Mouse (Mus musculus) neural tube, embryonic 12.5 days (tissue): ENCODE measurements at regions not wholly inside any gene's neighbourhood (a gene's known extent, or its start where the extent isn't known, plus 50 kb on each side); places are given as distances from the start of the nearest gene placed in this dataset.

Experiments
- ATAC-seq: fragments of 200-750 bp; cut with Nextera tagmentation; 2 replicates; pipeline ENCODE4 v1.8.0; 2017; ENCODE audit warnings: low read depth, mild to moderate bottlenecking, moderate TSS enrichment, moderate library complexity; ENCODE audit not compliant: low FRiP score
- H3K27ac ChIP-seq: fragments of 300-500 bp; sonication (generic); 2 replicates; pipeline ENCODE4 v1.5.1; 2016
- H3K27me3 ChIP-seq: fragments of 300-500 bp; sonication (generic); replicated peaks from 2 replicates; pipeline ENCODE4 v1.6.1; 2016; ENCODE audit warnings: mild to moderate bottlenecking
- H3K36me3 ChIP-seq: fragments of 300-500 bp; sonication (generic); 2 replicates; pipeline ENCODE4 v1.6.1; 2016; ENCODE audit warnings: mild to moderate bottlenecking
- H3K4me1 ChIP-seq: fragments of 300-500 bp; sonication (generic); 2 replicates; pipeline ENCODE4 v1.6.1; 2016
- H3K4me2 ChIP-seq: fragments of 300-500 bp; sonication (generic); replicated peaks from 2 replicates; pipeline ENCODE4 v1.6.1; 2016; ENCODE audit warnings: mild to moderate bottlenecking
- H3K4me3 ChIP-seq: fragments of 300-500 bp; sonication (generic); 2 replicates; pipeline ENCODE4 v1.5.1; 2016
- H3K9ac ChIP-seq: fragments of 300-500 bp; sonication (generic); 2 replicates; pipeline ENCODE4 v1.6.1; 2016; ENCODE audit warnings: mild to moderate bottlenecking
- H3K9me3 ChIP-seq: fragments of 300-500 bp; sonication (generic); 2 replicates; pipeline ENCODE4 v1.6.1; 2016; ENCODE audit warnings: mild to moderate bottlenecking
- WGBS: fragments of 180-500 bp; shearing (Covaris S2); methylation state at CpG from one replicate; pipeline ENCODE4 v1.1.7; 2016; 5-methylcytosine and 5-hydroxymethylcytosine counted together

DNA sequence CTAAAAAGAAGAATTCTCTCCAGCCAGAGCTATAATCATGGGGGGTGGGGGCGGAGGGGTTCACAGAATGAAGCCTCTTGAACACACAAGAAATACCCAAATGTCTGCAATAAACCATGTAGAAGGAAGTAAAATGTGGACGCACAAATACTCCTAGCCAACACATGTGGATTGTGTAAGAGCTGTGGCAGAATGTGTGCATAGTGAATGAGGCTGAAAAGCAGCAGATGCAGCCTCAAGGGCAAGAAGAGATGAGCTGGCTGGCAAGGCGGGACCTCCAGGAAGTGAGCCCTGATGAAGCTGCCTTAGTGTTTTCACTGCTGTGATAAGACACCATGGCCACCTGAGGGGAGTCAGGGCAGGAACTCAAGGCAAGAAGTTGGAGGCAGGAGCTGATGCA, 53.3 kb upstream of the Arhgap28 start:
- no peak overlapping the region for H3K27ac ChIP-seq
- no peaks in the 10 kb centered on the region for H3K36me3 ChIP-seq
- H3K27me3 ChIP-seq = no peaks in the 10 kb centered on the region
- 0 out of 2 replicates have a peak, but pooled peaks cover 3% of the 10 kb centered on the region for H3K9me3 ChIP-seq
- H3K4me3 ChIP-seq = no peak overlapping the region
- no peak for ATAC-seq
- no peaks in the 10 kb centered on the region for H3K4me1 ChIP-seq
- WGBS = 96% methylated on average over 3 of the region's 3 CpGs
- H3K9ac ChIP-seq = no peak overlapping the region
- no peak overlapping the region for H3K4me2 ChIP-seq

DNA sequence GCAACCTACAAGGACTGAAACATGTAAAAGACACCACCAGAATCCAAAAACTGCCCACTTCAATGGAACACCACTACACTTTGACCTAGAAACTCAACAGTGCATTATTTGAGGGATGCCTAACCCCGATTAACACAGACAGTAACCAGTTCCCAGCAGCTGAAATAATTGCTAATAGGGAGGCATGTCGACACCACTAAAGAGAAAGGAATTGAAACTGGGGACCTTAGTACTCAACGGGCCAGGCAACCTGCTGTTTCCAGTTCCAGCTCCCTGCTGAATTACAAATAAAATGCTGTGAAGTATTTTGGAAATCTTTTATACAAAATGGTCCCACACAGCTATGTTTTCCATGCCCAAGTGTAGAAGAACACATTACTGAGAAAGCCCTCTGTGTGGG, 56.5 kb upstream of the Arhgap28 start:
- ATAC-seq = no peak
- Histone ChIP-seq H3K4me3 (no peak overlapping the region), H3K4me1 (no peaks in the 10 kb centered on the region), H3K9me3 (0 out of 2 replicates have a peak, but pooled peaks cover 3% of the 10 kb centered on the region), H3K27me3 (no peaks in the 10 kb centered on the region), H3K27ac (no peak overlapping the region), H3K9ac (no peak overlapping the region), H3K4me2 (no peak overlapping the region), H3K36me3 (no peaks in the 10 kb centered on the region)
- 77% methylated on average over 3 of the region's 3 CpGs for WGBS

DNA sequence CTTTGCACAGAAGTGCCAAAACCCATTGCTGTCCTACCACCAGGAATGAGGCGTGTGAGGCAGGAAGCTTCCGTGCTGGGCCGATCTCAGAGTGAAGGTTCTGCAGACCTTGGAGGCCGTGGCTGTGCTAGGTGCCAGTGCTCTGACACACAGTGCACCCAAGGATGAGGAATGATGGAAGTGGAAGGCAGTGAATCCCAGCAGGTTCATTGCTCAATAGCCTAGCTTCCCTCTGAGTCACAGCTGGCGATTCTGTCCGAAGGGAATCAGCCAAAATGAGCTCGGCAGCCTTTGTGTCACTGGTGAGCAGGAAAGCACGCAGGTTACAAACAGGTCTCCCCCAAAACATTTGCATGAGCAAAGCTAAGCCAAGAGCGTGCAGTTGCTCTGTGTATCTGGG, 61.8 kb upstream of the Arhgap28 start:
- Histone ChIP-seq H3K27me3 (no peaks in the 10 kb centered on the region), H3K4me1 (no peaks in the 10 kb centered on the region), H3K4me2 (no peak overlapping the region), H3K9me3 (no peaks in the 10 kb centered on the region), H3K36me3 (no peaks in the 10 kb centered on the region), H3K27ac (no peak overlapping the region), H3K4me3 (no peak overlapping the region), H3K9ac (no peak overlapping the region)
- ATAC-seq = no peak
- WGBS = 84% methylated on average over 9 of the region's 9 CpGs

DNA sequence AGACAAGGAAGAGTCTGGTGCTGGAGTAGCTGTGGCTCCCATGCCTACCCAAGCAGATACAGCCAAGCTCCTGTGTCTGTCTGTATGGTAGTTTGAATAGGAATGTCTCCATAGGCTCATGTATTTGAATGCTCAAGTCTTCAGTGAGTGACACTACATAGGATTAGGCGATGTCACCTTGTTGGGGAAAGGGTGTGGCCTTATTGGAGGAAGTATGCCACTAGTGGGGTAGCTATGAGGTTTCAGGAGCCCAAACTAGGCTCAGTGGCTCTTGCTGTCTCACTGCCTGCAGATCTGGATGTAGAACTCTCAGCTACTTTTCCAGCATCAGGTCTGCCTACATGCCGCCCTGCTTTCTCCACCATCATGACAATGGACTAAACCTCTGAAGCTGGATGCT, 62.3 kb upstream of the Arhgap28 start:
- Histone ChIP-seq H3K4me1 (no peaks in the 10 kb centered on the region), H3K27me3 (no peaks in the 10 kb centered on the region), H3K4me2 (no peak overlapping the region), H3K27ac (no peak overlapping the region), H3K9ac (no peak overlapping the region), H3K4me3 (no peak overlapping the region), H3K36me3 (no peaks in the 10 kb centered on the region), H3K9me3 (no peaks in the 10 kb centered on the region)
- ATAC-seq = no peak
- 91% methylated on average over 2 of the region's 2 CpGs for WGBS

DNA sequence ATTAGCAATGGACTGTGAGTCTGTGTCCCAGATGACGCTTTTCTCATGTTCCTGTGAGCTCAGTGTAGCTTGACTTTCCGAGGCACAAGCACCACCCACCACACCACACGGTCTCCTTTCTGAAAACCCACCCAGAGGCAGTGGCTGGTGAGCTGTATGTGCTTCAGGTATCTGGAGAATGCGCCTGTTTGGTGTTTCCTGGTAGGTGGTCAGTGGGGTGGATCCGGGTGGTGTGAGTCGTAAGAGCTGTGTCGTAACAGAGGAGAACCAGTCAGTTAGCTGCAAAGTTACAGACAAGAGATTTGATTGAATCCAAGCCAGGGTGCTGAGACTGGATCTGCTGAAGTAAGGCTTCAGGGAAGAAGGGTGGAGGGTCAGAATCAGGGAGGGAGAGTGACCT, 65.1 kb upstream of the Arhgap28 start:
- Histone ChIP-seq H3K9ac (no peak overlapping the region), H3K27me3 (no peaks in the 10 kb centered on the region), H3K4me1 (no peaks in the 10 kb centered on the region), H3K4me3 (no peak overlapping the region), H3K27ac (no peak overlapping the region), H3K9me3 (no peaks in the 10 kb centered on the region), H3K36me3 (no peaks in the 10 kb centered on the region), H3K4me2 (no peak overlapping the region)
- ATAC-seq = no peak
- 82% methylated on average over 7 of the region's 7 CpGs for WGBS

DNA sequence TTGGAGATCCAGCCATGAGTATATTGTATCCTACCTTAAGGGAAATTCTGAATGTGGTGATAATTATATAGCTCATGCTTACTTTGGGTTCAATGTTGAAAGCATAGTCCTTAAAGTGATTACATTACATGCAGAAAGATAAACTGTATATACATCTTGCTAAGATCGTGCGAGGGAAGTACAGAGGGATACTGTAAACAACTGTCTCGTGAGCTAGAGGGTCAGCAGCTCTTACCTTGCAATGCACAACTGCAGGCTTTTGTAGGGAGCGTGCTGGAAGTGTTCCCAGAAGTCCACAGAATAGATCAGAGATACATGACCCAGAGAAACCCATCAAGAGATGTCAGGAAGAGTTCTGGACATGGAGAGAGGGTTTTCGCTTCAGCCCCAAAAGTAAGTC, 65.6 kb upstream of the Arhgap28 start:
- no peak overlapping the region for H3K4me2 ChIP-seq
- H3K4me3 ChIP-seq = no peak overlapping the region
- WGBS = 85% methylated on average over 5 of the region's 5 CpGs
- H3K9ac ChIP-seq = no peak overlapping the region
- H3K4me1 ChIP-seq = no peaks in the 10 kb centered on the region
- H3K36me3 ChIP-seq = no peaks in the 10 kb centered on the region
- H3K9me3 ChIP-seq = no peaks in the 10 kb centered on the region
- no peak overlapping the region for H3K27ac ChIP-seq
- no peak for ATAC-seq
- H3K27me3 ChIP-seq = no peaks in the 10 kb centered on the region

DNA sequence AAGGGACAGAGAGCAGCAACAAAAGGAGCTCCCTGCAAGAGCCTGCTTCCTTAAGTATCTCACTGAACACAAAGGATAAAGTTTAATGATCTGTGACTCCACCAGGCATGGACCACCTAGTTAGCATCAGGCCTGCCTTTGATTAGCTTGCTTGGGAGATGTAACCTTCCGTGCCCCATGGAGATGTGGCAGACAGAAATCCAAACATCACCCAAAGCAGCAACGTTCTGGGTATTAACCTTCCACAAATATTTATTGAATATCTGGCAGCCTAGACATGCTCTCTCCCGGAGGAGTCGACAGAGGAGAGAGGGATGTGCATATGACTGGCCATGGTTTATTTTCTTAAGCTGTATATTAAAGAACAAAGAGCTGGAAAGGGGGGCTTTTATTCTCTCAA, 67.6 kb upstream of the Arhgap28 start:
- 17% methylated on average over 4 of the region's 4 CpGs for WGBS
- no peak overlapping the region for H3K9ac ChIP-seq
- H3K4me3 ChIP-seq = no peak overlapping the region
- no peaks in the 10 kb centered on the region for H3K9me3 ChIP-seq
- H3K27ac ChIP-seq = no peak overlapping the region
- no peaks in the 10 kb centered on the region for H3K36me3 ChIP-seq
- ATAC-seq = no peak
- no peaks in the 10 kb centered on the region for H3K4me1 ChIP-seq
- no peak overlapping the region for H3K4me2 ChIP-seq
- no peaks in the 10 kb centered on the region for H3K27me3 ChIP-seq

DNA sequence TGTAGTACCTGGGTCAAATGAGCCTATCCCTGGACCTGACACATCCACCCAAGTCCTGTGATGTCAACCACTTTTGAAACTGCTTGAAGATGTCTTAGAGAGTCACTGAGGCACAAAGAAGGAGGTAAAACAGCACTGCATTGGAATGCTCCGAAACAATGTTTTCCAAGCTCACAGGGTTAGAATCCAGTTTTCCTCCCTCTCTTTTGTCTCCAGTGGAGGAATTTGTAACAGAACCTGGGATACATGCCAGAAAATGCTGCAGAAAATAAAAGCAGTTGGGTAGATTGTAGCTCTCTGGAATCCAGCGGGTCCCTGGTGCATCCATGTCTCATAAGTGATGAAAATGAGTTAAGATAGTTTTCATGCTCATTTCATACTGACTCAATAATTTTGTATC, 71.8 kb upstream of the Arhgap28 start:
- no peak overlapping the region for H3K4me3 ChIP-seq
- WGBS = 91% methylated on average over 2 of the region's 2 CpGs
- H3K9ac ChIP-seq = no peak overlapping the region
- H3K4me1 ChIP-seq = no peaks in the 10 kb centered on the region
- ATAC-seq = no peak
- H3K27me3 ChIP-seq = no peaks in the 10 kb centered on the region
- no peaks in the 10 kb centered on the region for H3K36me3 ChIP-seq
- H3K4me2 ChIP-seq = no peak overlapping the region
- no peaks in the 10 kb centered on the region for H3K9me3 ChIP-seq
- H3K27ac ChIP-seq = no peak overlapping the region

DNA sequence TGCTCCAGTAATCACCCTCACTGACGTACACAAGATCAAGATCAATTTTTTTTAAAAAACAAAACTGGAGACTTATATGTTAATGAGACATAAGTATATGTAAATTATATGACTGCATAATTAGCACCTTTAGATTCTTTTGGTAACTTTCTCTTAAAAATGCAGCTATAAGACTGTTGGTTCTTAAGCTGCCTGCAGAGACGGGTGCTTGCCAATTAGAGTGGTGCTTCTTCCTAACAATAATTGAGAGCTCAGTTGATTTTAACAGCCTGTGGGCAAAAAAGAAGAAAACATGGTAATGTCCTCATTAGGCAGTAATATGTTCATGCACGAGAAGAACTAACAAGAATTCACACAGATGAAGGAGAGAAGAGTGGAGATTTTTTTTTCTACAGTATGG, 74.8 kb upstream of the Arhgap28 start:
- no peaks in the 10 kb centered on the region for H3K36me3 ChIP-seq
- H3K9me3 ChIP-seq = no peaks in the 10 kb centered on the region
- no peak overlapping the region for H3K27ac ChIP-seq
- H3K4me3 ChIP-seq = no peak overlapping the region
- WGBS = 74% methylated on average over 3 of the region's 3 CpGs
- H3K27me3 ChIP-seq = no peaks in the 10 kb centered on the region
- no peaks in the 10 kb centered on the region for H3K4me1 ChIP-seq
- H3K4me2 ChIP-seq = no peak overlapping the region
- ATAC-seq = no peak
- no peak overlapping the region for H3K9ac ChIP-seq

DNA sequence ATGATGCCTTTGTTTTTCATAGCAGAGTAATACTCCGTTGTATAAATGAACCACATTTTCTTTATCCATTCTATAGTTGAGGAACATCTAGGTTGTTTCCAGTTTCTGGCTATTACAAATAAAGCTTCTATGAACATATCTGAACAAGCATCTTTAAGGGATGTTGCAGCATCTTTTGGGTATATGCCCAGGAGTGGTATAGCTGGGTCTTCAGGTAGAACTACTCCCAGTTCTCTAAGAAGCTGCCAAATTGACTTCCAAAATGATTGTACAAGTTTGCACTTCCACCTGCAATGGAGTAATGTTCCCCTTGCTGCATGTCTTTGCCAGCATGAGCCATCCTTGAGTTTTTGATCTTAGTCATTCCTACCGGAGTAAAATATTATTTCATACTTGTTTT, 80.5 kb upstream of the Arhgap28 start:
- no peak overlapping the region for H3K4me3 ChIP-seq
- H3K4me1 ChIP-seq = no peaks in the 10 kb centered on the region
- H3K9ac ChIP-seq = no peak overlapping the region
- no peak for ATAC-seq
- H3K4me2 ChIP-seq = no peak overlapping the region
- no peaks in the 10 kb centered on the region for H3K9me3 ChIP-seq
- H3K27me3 ChIP-seq = no peaks in the 10 kb centered on the region
- no peaks in the 10 kb centered on the region for H3K36me3 ChIP-seq
- 95% methylated on average over 2 of the region's 2 CpGs for WGBS
- no peak overlapping the region for H3K27ac ChIP-seq

DNA sequence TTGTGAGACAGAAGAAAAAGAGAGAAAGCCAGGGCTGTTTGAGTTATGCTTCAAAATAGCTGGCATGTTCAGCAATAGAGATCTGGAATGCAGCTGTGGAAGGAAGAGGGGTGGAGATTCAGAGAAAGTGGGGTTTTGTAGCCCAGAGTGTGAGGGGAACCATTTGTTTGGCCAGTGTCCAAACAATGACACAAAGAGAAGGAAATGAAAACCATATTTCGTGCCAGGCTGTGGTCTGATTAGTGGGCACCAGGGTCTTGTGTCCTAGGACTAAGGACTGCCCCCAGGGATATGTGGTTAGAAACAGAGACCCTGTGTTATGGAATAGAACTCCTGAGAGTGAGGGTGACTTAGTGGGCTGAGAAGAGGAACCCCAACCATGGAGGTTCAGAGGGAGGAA, 83.2 kb upstream of the Arhgap28 start:
- no peak for ATAC-seq
- H3K36me3 ChIP-seq = no peaks in the 10 kb centered on the region
- 76% methylated on average over 1 of the region's 1 CpGs for WGBS

DNA sequence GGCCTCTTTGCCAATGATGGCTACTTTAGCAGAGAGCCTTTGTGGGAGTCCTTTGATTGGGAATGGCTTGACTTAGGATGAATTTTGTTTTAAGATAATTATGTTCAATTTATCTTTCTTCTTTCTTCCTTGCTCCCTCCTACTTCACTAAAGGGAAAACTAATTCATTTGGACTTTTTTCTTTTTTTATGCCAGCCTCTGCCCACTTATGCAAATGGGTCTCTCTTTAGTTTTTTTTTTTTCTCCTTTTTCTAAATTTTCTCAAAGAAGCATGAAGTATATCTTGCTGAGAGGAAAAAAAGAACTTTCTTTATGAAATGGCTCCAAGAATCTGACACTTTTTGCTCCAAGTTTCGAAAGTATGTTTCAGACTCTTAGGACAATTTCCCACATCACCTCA, 85.3 kb upstream of the Arhgap28 start:
- H3K27me3 ChIP-seq = no peaks in the 10 kb centered on the region
- no peaks in the 10 kb centered on the region for H3K36me3 ChIP-seq
- H3K4me2 ChIP-seq = no peak overlapping the region
- no peak for ATAC-seq
- no peak overlapping the region for H3K4me3 ChIP-seq
- H3K9me3 ChIP-seq = no peaks in the 10 kb centered on the region
- H3K27ac ChIP-seq = no peak overlapping the region
- no peaks in the 10 kb centered on the region for H3K4me1 ChIP-seq
- 93% methylated on average over 1 of the region's 1 CpGs for WGBS
- no peak overlapping the region for H3K9ac ChIP-seq

More for the DNA sequence above, 83.2 kb upstream of the Arhgap28 start:
- no peak overlapping the region for H3K4me3 ChIP-seq
- no peaks in the 10 kb centered on the region for H3K27me3 ChIP-seq
- H3K9ac ChIP-seq = no peak overlapping the region
- no peaks in the 10 kb centered on the region for H3K4me1 ChIP-seq
- H3K27ac ChIP-seq = no peak overlapping the region
- no peak overlapping the region for H3K4me2 ChIP-seq
- H3K9me3 ChIP-seq = no peaks in the 10 kb centered on the region

DNA sequence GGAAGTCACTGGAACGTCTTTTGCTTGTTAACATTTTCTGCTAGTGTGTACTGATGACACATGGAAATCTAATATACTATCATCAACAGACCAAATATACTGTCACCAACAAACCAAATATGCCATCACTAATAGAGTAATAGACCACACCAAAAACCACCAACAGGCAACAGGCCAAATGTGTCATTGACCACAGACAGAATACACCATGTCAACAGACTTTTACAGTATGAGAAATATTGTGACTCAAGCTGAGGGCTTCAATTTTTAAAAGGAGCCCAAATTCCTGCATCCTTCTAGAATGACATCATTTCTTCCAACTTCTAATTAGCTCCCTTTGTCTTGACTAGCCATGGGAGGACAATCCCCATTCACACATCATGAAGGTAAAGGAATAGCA, 85.9 kb upstream of the Arhgap28 start:
- no peaks in the 10 kb centered on the region for H3K9me3 ChIP-seq
- no peaks in the 10 kb centered on the region for H3K36me3 ChIP-seq
- H3K9ac ChIP-seq = no peak overlapping the region
- H3K27ac ChIP-seq = no peak overlapping the region
- no peaks in the 10 kb centered on the region for H3K27me3 ChIP-seq
- WGBS = 91% methylated on average over 1 of the region's 1 CpGs
- no peaks in the 10 kb centered on the region for H3K4me1 ChIP-seq
- H3K4me2 ChIP-seq = no peak overlapping the region
- H3K4me3 ChIP-seq = no peak overlapping the region
- ATAC-seq = no peak

DNA sequence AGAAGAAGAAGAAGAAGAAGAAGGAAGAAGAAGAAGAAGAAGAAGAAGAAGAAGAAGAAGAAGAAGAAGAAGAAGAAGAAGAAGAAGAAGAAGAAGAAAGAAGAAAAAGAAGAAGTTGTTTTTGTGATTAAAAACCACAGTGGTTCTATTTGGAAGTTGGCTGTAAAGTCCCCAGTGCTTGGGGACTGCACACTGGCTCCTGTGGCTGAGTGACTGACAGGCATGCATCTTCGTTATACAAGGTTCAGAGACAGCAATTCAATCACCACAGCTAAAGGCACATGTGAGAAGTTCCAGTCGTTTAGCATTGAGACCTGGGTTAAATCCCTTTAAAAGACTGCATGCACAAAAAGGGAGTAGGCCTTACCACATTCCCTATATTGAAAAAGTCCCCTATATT, 93.1 kb upstream of the Arhgap28 start:
- H3K27me3 ChIP-seq = no peaks in the 10 kb centered on the region
- H3K9me3 ChIP-seq = no peaks in the 10 kb centered on the region
- WGBS = 69% methylated on average over 2 of the region's 2 CpGs
- no peak overlapping the region for H3K27ac ChIP-seq
- H3K4me3 ChIP-seq = no peak overlapping the region
- ATAC-seq = no peak
- H3K4me2 ChIP-seq = no peak overlapping the region
- no peaks in the 10 kb centered on the region for H3K4me1 ChIP-seq
- no peak overlapping the region for H3K9ac ChIP-seq
- no peaks in the 10 kb centered on the region for H3K36me3 ChIP-seq
